Mouse (Mus musculus) liver, postnatal 0 days (tissue): ENCODE data around the gene Zfp984.
"Not testable (repeated sequence)": the region's sequence is repeated elsewhere in the genome, so short reads cannot be mapped to it uniquely, and the experiment has no call there.

Source experiments
- CTCF ChIP-seq: sonication (generic); IDR thresholded peaks from 2 replicates; pipeline ENCODE4 v1.5.1; 2016; ENCODE audit warnings: antibody characterized with exemption, low read depth
- EP300 ChIP-seq: IDR thresholded peaks from 2 replicates; pipeline ENCODE4 v1.6.1; 2016; ENCODE audit warnings: antibody characterized with exemption, low read depth, mild to moderate bottlenecking

DNA sequence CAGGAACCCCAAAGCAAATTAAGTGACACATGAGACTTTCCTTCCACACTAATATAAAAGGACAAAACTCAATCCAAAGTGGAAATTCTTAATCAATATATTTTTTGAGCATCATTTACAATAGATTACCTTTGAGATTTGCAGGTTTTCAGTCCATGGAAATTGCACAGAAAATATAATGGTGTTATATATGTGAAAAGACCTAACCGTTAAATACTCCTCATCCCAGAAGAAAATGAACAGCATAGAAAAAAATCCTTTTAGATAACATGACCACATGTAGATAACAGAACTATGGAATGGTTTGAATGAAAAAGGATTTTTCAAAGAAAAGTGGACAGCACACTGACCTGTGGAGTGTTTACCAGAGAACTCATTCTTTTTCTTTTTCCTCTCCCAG, 14.3 kb downstream of the Zfp984 start:
- TF ChIP-seq CTCF, EP300: not testable (repeated sequence)
